Mouse (Mus musculus): Measurements from ENCODE around the gene Grem2. TPM values are rescaled to one million over a fixed set of nuclear protein-coding genes. Genes with fewer than 3 reads are reported as not detected.

Grem2 gene
- polyA plus RNA-seq, 1 experiment from 2014 or later: 0.08 TPM

- H3K9me3 ChIP-seq (replicated peaks): no peaks in the 10 kb centered on the region
- no peaks in the 10 kb centered on the region for H3K4me1 ChIP-seq (replicated peaks)
- no peak overlapping the region for H3K4me3 ChIP-seq
- 64% methylated on average over 14 of the region's 14 CpGs for WGBS
- H3K4me2 ChIP-seq: no peak overlapping the region
- H3K27ac ChIP-seq: no peak overlapping the region
- H3K9ac ChIP-seq: no peak overlapping the region
- ATAC-seq (replicated peaks; ENCODE audit: insufficient number of reproducible peaks, insufficient read depth, low FRiP score, low read depth): no peak
- no peaks in the 10 kb centered on the region for H3K36me3 ChIP-seq
- H3K27me3 ChIP-seq: no peaks in the 10 kb centered on the region
Observed at GRCm38 (mm10) chr1:174888684-174889405, 32.8 kb downstream of the Grem2 start.

GRCm38 (mm10) chr1:174888073-174888472 lies 33.5 kb downstream of the Grem2 start:
- Histone ChIP-seq H3K36me3 (no peaks in the 10 kb centered on the region), H3K9me3 (replicated peaks) (no peaks in the 10 kb centered on the region), H3K27me3 (no peaks in the 10 kb centered on the region), H3K9ac (no peak overlapping the region), H3K4me1 (replicated peaks) (no peaks in the 10 kb centered on the region), H3K27ac (no peak overlapping the region), H3K4me2 (no peak overlapping the region), H3K4me3 (no peak overlapping the region)
- WGBS: 93% methylated on average over 1 of the region's 1 CpGs
- ATAC-seq (replicated peaks; ENCODE audit: insufficient number of reproducible peaks, insufficient read depth, low FRiP score, low read depth): no peak

GRCm38 (mm10) chr1:174882496-174882895 lies 39.1 kb downstream of the Grem2 start:
- H3K9ac ChIP-seq: no peak overlapping the region
- no peaks in the 10 kb centered on the region for H3K36me3 ChIP-seq
- no peak overlapping the region for H3K4me3 ChIP-seq
- ATAC-seq (replicated peaks; ENCODE audit: insufficient number of reproducible peaks, insufficient read depth, low FRiP score, low read depth): no peak
- no peaks in the 10 kb centered on the region for H3K4me1 ChIP-seq (replicated peaks)
- WGBS: 82% methylated on average over 1 of the region's 1 CpGs
- H3K4me2 ChIP-seq: no peak overlapping the region
- H3K9me3 ChIP-seq (replicated peaks): no peaks in the 10 kb centered on the region
- no peaks in the 10 kb centered on the region for H3K27me3 ChIP-seq
- H3K27ac ChIP-seq: no peak overlapping the region

GRCm38 (mm10) chr1:174875173-174875572 lies 46.4 kb downstream of the Grem2 start:
- no peak for ATAC-seq (replicated peaks; ENCODE audit: insufficient number of reproducible peaks, insufficient read depth, low FRiP score, low read depth)
- Histone ChIP-seq H3K36me3 (no peaks in the 10 kb centered on the region), H3K4me1 (replicated peaks) (no peaks in the 10 kb centered on the region), H3K9ac (no peak overlapping the region), H3K4me3 (no peak overlapping the region), H3K4me2 (no peak overlapping the region), H3K27ac (no peak overlapping the region), H3K9me3 (replicated peaks) (no peaks in the 10 kb centered on the region), H3K27me3 (no peaks in the 10 kb centered on the region)
- WGBS: 73% methylated on average over 4 of the region's 4 CpGs

- H3K27me3 ChIP-seq: no peaks in the 10 kb centered on the region
- 65% methylated on average over 10 of the region's 10 CpGs for WGBS
- no peak for ATAC-seq (replicated peaks; ENCODE audit: insufficient number of reproducible peaks, insufficient read depth, low FRiP score, low read depth)
- no peak overlapping the region for H3K4me2 ChIP-seq
- no peak overlapping the region for H3K9ac ChIP-seq
- H3K9me3 ChIP-seq (replicated peaks): no peaks in the 10 kb centered on the region
- no peak overlapping the region for H3K27ac ChIP-seq
- no peaks in the 10 kb centered on the region for H3K36me3 ChIP-seq
- H3K4me3 ChIP-seq: no peak overlapping the region
- H3K4me1 ChIP-seq (replicated peaks): no peaks in the 10 kb centered on the region
Observed at GRCm38 (mm10) chr1:174860407-174861118, 61.1 kb downstream of the Grem2 start.

- no peak overlapping the region for H3K4me3 ChIP-seq
- WGBS: 53% methylated on average over 2 of the region's 2 CpGs
- H3K27ac ChIP-seq: no peak overlapping the region
- ATAC-seq (replicated peaks; ENCODE audit: insufficient number of reproducible peaks, insufficient read depth, low FRiP score, low read depth): no peak
- no peaks in the 10 kb centered on the region for H3K4me1 ChIP-seq (replicated peaks)
- no peak overlapping the region for H3K9ac ChIP-seq
- H3K9me3 ChIP-seq (replicated peaks): no peaks in the 10 kb centered on the region
- H3K36me3 ChIP-seq: no peaks in the 10 kb centered on the region
- no peaks in the 10 kb centered on the region for H3K27me3 ChIP-seq
- no peak overlapping the region for H3K4me2 ChIP-seq
Observed at GRCm38 (mm10) chr1:174856188-174856587, 65.4 kb downstream of the Grem2 start.

- Histone ChIP-seq H3K4me1 (replicated peaks) (no peaks in the 10 kb centered on the region), H3K9ac (no peak overlapping the region), H3K9me3 (replicated peaks) (no peaks in the 10 kb centered on the region), H3K36me3 (no peaks in the 10 kb centered on the region), H3K27ac (no peak overlapping the region), H3K4me3 (no peak overlapping the region), H3K27me3 (no peaks in the 10 kb centered on the region), H3K4me2 (no peak overlapping the region)
- WGBS: 77% methylated on average over 6 of the region's 6 CpGs
- no peak for ATAC-seq (replicated peaks; ENCODE audit: insufficient number of reproducible peaks, insufficient read depth, low FRiP score, low read depth)
Observed at GRCm38 (mm10) chr1:174844786-174845185, 76.8 kb downstream of the Grem2 start.

GRCm38 (mm10) chr1:174836861-174837260 lies 84.8 kb downstream of the Grem2 start:
- no peak for ATAC-seq (replicated peaks; ENCODE audit: insufficient number of reproducible peaks, insufficient read depth, low FRiP score, low read depth)
- H3K4me3 ChIP-seq: no peak overlapping the region
- H3K9ac ChIP-seq: no peak overlapping the region
- no peaks in the 10 kb centered on the region for H3K27me3 ChIP-seq
- no peak overlapping the region for H3K27ac ChIP-seq
- H3K4me1 ChIP-seq (replicated peaks): no peaks in the 10 kb centered on the region
- H3K4me2 ChIP-seq: no peak overlapping the region
- H3K36me3 ChIP-seq: no peaks in the 10 kb centered on the region
- H3K9me3 ChIP-seq (replicated peaks): no peaks in the 10 kb centered on the region
- 91% methylated on average over 23 of the region's 23 CpGs for WGBS

GRCm38 (mm10) chr1:174826562-174826961 lies 95.1 kb downstream of the Grem2 start:
- Histone ChIP-seq H3K9me3 (replicated peaks) (no peaks in the 10 kb centered on the region), H3K4me2 (no peak overlapping the region), H3K4me3 (no peak overlapping the region), H3K27me3 (no peaks in the 10 kb centered on the region), H3K27ac (no peak overlapping the region), H3K4me1 (replicated peaks) (no peaks in the 10 kb centered on the region), H3K9ac (no peak overlapping the region), H3K36me3 (no peaks in the 10 kb centered on the region)
- ATAC-seq (replicated peaks; ENCODE audit: insufficient number of reproducible peaks, insufficient read depth, low FRiP score, low read depth): no peak
- WGBS: 37% methylated on average over 8 of the region's 8 CpGs

- H3K4me3 ChIP-seq: no peak overlapping the region
- no peak for ATAC-seq (replicated peaks; ENCODE audit: insufficient number of reproducible peaks, insufficient read depth, low FRiP score, low read depth)
Observed at GRCm38 (mm10) chr1:174811846-174812245, 109.8 kb downstream of the Grem2 start.

GRCm38 (mm10) chr1:174788617-174789016 lies 133.0 kb downstream of the Grem2 start:
- H3K9ac ChIP-seq: no peak overlapping the region
- no peaks in the 10 kb centered on the region for H3K36me3 ChIP-seq
- no peak overlapping the region for H3K4me2 ChIP-seq
- 80% methylated on average over 2 of the region's 2 CpGs for WGBS
- no peaks in the 10 kb centered on the region for H3K4me1 ChIP-seq (replicated peaks)
- no peak overlapping the region for H3K27ac ChIP-seq
- no peak for ATAC-seq (replicated peaks; ENCODE audit: insufficient number of reproducible peaks, insufficient read depth, low FRiP score, low read depth)
- no peak overlapping the region for H3K4me3 ChIP-seq
- H3K27me3 ChIP-seq: no peaks in the 10 kb centered on the region
- no peaks in the 10 kb centered on the region for H3K9me3 ChIP-seq (replicated peaks)

More at GRCm38 (mm10) chr1:174811846-174812245, 109.8 kb downstream of the Grem2 start:
- Histone ChIP-seq H3K4me2 (no peak overlapping the region), H3K9me3 (replicated peaks) (no peaks in the 10 kb centered on the region), H3K27ac (no peak overlapping the region), H3K9ac (no peak overlapping the region), H3K36me3 (no peaks in the 10 kb centered on the region), H3K27me3 (no peaks in the 10 kb centered on the region), H3K4me1 (replicated peaks) (no peaks in the 10 kb centered on the region)
- WGBS: 55% methylated on average over 4 of the region's 4 CpGs
